Mouse (Mus musculus) ovary, postnatal 10 days (tissue): Measurements from ENCODE around the gene Camk1d.
"Not testable (repeated sequence)": the region's sequence is repeated elsewhere in the genome, so short reads cannot be mapped to it uniquely, and the experiment has no call there.

Source experiments
- DNase-seq: peaks from one replicate; pipeline ENCODE4 v3.0.0; 2022; ENCODE audit warnings: low spot score

Gene Camk1d

GRCm38 (mm10) chr2:5572314-5573006, 141.9 kb downstream of the Camk1d start:
- DNase-seq: no peak

GRCm38 (mm10) chr2:5566611-5567010, 147.7 kb downstream of the Camk1d start:
- DNase-seq: no peak

- no peak for DNase-seq
Measured at GRCm38 (mm10) chr2:5563685-5564084, 150.6 kb downstream of the Camk1d start.

- DNase-seq: no peak
Measured at GRCm38 (mm10) chr2:5561446-5561845, 152.9 kb downstream of the Camk1d start.

DNA sequence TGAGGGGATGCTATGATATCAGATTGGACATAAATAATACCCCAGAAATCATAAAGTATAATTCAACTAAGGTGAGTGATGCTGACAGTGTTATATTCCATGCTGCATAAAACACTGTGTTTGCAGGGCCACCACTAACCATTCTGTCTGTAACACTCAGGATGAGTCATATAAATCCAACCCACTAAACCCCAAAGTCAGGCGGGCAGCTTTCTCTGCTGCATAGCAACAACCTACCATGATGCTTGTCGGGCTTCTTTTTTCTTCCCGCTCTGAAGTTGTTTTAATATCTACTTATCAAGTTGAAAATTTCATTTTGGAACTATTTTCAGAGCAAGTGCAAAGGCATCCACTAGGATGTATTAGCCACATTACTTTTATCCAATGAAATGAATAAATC, 161.1 kb downstream of the Camk1d start:
- DNase-seq: no peak

DNA sequence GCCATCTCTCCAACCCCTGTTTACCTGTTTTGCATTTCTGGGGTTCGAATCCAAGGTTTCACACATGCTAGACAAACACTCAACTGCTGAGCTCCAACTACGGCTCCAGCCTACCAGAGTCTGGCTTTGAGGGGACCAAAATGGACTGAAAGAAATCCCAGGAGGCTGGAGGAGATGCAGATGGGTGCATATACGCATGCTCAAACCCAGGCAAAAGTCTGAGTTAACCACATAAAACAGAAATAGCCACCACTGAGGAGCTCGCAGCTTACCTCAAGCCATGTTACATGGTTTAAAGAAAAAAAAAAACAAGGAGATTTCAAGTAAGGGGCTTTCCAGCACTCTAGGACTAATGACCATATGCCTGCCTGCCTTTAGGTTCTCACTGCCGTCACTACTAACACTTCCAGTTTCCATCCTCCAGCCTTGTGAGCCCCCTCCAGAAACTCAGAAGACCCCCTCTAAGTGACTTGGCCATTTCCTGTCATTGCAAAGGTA, 162.5 kb downstream of the Camk1d start:
- no peak for DNase-seq

DNA sequence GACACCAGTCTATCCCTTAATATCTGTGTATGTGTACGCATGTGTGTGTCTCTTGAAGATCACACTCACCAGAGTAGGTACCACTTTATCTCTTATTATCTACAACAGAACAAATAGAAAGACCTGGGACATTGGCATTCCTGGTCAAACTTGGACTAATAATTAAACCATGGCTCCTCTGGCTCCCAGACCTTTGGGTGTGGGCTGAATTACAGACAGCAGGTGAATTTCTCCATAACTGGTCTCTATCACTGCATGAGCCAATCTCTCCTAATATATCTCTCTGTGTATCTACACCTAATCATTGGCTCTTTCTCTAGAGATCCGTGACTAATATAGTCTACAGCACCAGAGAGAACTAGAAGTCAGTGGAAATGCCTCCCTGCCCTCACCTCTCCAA, 165.0 kb downstream of the Camk1d start:
- no peak for DNase-seq

GRCm38 (mm10) chr2:5548872-5549271, 165.4 kb downstream of the Camk1d start:
- DNase-seq: no peak

DNA sequence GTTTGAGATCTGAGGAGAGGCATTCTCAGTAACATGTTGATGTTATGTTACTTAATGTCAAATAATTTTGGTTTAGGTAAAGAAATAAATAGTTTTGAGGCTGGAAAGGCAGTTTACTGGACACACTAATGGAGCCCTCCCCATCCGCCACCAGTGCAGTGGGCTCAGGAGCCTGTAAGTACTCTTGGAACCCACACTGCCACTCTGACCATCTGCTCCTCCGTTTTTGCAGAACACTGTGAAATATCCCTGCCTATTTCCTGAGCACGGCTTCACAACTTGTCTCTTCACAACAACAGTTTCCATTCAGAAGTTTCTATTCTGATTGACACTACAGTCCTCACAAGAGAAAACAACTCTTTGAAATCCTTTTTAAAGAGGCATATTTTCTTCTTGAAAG, 173.4 kb downstream of the Camk1d start:
- no peak for DNase-seq

DNA sequence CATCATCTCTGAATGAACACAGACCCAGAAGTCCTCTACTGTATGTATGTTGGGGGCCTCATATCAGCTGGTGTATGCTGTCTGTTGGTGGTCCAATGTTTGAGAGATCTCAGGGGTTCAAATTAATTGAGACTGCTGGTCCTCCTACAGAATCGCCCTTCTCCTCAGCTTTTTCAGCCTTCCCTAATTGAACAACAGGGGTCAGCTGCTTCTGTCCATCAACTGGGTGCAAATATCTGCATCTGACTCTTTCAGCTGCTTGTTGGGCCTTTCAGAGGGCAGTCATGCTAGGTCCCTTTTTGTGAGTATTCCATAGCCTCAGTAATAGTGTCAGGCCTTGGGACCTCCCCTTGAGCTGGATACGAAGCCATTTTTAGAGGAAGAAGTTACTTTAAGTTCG, 174.4 kb downstream of the Camk1d start:
- not testable (repeated sequence) for DNase-seq

DNA sequence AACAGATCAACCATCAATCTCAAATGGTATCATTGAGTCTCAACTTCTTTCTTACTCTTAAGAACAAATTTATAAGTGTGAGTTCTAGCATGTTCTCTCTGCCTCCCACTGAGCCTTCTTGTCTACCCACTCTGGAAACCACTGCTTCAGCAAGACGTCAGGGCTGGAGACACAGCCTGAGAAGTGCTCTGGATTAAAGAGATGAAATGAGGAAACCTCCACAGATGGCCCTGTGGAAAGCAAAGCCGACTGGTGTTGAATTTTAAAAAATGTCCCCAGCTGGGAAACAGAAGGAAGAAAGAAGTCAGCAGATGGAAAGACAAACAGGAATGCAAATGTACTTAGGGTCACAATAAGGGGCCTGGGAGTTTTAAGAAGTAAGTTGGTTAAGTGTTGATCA, 180.4 kb downstream of the Camk1d start:
- no peak for DNase-seq

- no peak for DNase-seq
Measured at GRCm38 (mm10) chr2:5529992-5530391, 184.3 kb downstream of the Camk1d start.

- no peak for DNase-seq
Measured at GRCm38 (mm10) chr2:5519221-5519669, 195.1 kb downstream of the Camk1d start.

DNA sequence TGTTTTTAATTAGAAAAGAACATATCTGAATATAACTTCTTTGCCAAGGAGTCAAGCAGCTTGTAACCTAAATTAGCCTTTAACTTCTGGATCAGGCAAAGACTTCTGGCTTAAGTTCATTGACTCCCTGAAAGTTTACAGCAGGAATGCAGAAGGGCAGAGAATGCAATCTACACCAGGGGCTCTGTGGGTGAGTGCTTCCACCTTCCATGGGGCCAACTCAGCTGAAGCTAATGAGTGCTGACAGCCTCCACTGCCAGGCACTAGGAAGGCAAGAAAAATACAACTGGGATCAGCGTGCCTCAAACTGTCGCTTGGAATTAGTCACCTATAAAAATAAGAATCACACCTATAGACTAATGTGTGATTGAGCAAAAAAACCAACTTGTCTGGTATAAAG, 199.2 kb downstream of the Camk1d start:
- DNase-seq: no peak

DNA sequence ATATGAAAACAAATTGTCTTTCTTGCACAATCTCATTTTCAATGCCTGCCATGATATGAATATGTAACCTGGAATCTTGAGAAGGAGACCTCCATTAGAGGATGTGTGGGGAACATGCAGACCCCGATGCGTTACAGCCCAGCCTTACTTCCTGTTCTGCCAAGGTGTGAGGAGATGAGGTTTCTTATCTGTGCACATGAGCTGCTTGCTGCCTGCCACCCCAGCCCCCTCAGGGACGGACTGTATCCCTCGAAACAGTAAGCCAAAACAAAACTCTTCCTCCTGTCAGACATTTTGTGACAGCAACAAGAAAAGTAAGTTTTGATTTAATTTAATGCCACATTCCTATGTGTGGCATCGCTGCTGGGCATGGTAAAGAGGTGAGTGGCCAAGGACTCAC, 200.2 kb downstream of the Camk1d start:
- DNase-seq: no peak

- DNase-seq: no peak
Measured at GRCm38 (mm10) chr2:5513621-5514020, 200.7 kb downstream of the Camk1d start.

DNA sequence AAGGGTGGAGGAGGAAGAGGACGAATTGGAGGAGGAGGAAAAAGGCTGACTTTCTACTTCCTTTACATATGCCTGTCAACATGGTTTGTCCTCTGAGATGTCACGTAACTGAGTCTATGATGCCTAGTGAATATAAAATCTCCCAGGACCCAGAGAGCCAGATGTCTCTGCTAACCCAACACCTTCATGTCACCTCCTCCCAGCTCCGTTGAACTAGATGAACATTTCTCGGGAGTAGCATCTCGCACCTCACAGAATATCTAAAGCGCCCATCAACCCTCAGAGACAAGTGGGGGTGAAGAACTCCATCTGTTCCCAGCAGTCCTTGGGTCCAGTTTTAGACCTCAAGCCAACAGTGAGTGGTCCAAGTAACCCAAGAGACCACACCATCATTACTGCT, 204.3 kb downstream of the Camk1d start:
- no peak for DNase-seq

GRCm38 (mm10) chr2:5499620-5500019, 214.7 kb downstream of the Camk1d start:
- no peak for DNase-seq

GRCm38 (mm10) chr2:5489916-5490315, 224.4 kb downstream of the Camk1d start:
- no peak for DNase-seq

GRCm38 (mm10) chr2:5487344-5487743, 227.0 kb downstream of the Camk1d start:
- DNase-seq: no peak

DNA sequence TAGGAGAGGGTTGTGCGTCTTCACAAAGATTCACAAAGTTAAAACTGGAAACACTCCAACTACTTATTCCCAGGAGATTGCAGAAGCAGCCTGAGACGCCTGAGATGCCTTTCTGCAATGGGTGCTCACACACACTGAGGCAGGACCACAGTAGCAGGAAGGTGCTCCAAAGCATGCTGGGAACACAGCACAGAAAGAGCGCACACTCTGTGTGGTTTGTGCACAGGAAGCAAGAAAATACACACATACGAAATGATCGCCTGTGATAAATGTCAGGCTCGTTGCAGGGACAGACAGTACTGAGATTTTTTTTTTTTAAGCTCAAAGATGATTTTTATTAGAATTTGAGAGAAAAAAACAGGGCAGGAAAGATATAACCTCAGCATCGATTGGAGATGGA, 227.7 kb downstream of the Camk1d start:
- DNase-seq: no peak

- no peak for DNase-seq
Measured at GRCm38 (mm10) chr2:5485786-5486185, 228.5 kb downstream of the Camk1d start.

GRCm38 (mm10) chr2:5479886-5480285, 234.4 kb downstream of the Camk1d start:
- no peak for DNase-seq

DNA sequence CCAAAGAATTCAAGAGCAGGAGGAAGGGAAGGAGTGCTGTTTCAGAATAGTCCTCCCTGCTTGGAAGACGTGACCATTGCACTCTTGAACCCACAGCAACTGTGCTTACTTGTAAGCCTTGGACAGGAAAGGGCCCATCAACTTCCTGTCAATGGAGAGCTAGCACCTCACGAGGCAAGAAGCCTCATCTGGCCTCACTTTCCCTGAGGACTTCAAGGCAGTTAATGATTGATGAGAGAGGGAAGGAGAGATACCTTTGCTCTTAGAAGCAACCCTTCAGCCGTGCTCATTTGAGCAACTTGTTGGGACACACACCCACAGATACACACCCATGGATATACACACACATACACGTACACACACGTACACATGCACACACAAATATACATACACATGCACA, 235.6 kb downstream of the Camk1d start:
- no peak for DNase-seq
